Mouse (Mus musculus) neural tube, embryonic 11.5 days (tissue): ENCODE measurements around the gene Sh3d19. TPM values are rescaled to one million over a fixed set of nuclear protein-coding genes. Genes with fewer than 3 reads are reported as not detected.

ENCODE experiments used
- ATAC-seq: fragments of 200-750 bp; cut with Nextera tagmentation; 2 replicates; pipeline ENCODE4 v1.8.0; 2017; ENCODE audit warnings: moderate number of reproducible peaks, mild to moderate bottlenecking, moderate TSS enrichment, moderate library complexity; ENCODE audit not compliant: insufficient read depth, low FRiP score, low TSS enrichment
- DNase-seq: peaks from one replicate; pipeline ENCODE4 v3.0.0-alpha.2; 2015; ENCODE audit warnings: low spot score
- H3K27ac ChIP-seq: fragments of 300-500 bp; sonication (generic); 2 replicates; pipeline ENCODE4 v1.5.1; 2014; ENCODE audit warnings: low read depth, mild to moderate bottlenecking, low read length
- H3K27me3 ChIP-seq: fragments of 300-500 bp; sonication (generic); 2 replicates; pipeline ENCODE4 v1.6.1; 2014; ENCODE audit warnings: mild to moderate bottlenecking, low read length, mixed read lengths; ENCODE audit not compliant: control insufficient read depth, insufficient read depth
- H3K36me3 ChIP-seq: fragments of 300-500 bp; sonication (generic); 2 replicates; pipeline ENCODE4 v1.6.1; 2014; ENCODE audit warnings: mild to moderate bottlenecking, low read length, moderate library complexity, mixed read lengths; ENCODE audit not compliant: control insufficient read depth, insufficient read depth
- H3K4me1 ChIP-seq: fragments of 300-500 bp; sonication (generic); 2 replicates; pipeline ENCODE4 v1.6.1; 2014; ENCODE audit warnings: low read length, mixed read lengths; ENCODE audit not compliant: control insufficient read depth, insufficient read depth
- H3K4me2 ChIP-seq: fragments of 300-500 bp; sonication (generic); 2 replicates; pipeline ENCODE4 v1.6.1; 2014; ENCODE audit warnings: low read depth, mild to moderate bottlenecking, moderate library complexity
- H3K4me3 ChIP-seq: fragments of 300-500 bp; sonication (generic); 2 replicates; pipeline ENCODE4 v1.5.1; 2014; ENCODE audit warnings: low read depth, low read length
- H3K9ac ChIP-seq: fragments of 300-500 bp; sonication (generic); 2 replicates; pipeline ENCODE4 v1.6.1; 2014; ENCODE audit warnings: mild to moderate bottlenecking, low read length
- H3K9me3 ChIP-seq: fragments of 300-500 bp; sonication (generic); 2 replicates; pipeline ENCODE4 v1.6.1; 2016; ENCODE audit warnings: low read length; ENCODE audit not compliant: control insufficient read depth
- WGBS: fragments of 180-500 bp; shearing (Covaris S2); extraction: QIAGEN DNeasy Blood & Tissue Kit; methylation state at CpG from one replicate; pipeline ENCODE4 v1.1.7; 2014; 5-methylcytosine and 5-hydroxymethylcytosine counted together
- polyA plus RNA-seq: library from polyadenylated mRNA; unstranded; fragments of >200 nt; fragmentation: Nextera tagmentation; extraction: Ambion mirVana; gene quantifications from 2 replicates; pipeline ENCODE4 v1.2.1, GENCODE M21; 2014

Gene Sh3d19
- polyA plus RNA-seq, 1 experiment from 2014 or later: 11.8 TPM

DNA sequence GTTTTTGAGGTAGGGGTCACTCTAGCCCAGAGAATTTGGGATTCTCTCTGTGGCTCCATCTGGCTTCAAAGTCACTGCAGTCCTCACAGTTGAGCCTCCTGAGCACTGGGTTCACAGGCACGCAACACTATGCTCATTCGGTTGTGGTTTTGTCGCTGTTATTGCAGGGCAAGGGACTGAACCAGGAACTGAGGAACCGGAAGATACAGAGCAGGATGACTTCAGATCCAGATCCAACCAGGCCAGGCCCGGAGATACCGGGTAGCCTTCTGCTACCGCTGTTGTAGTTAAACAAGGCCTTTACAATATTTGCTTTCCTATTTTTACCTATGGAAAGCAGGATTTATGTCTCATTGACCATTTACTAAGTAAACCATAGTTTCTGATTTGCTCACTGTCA lies 208.8 kb downstream of the Sh3d19 start:
- H3K4me3 ChIP-seq: no peak overlapping the region
- no peak overlapping the region for H3K4me2 ChIP-seq
- H3K9ac ChIP-seq: no peak overlapping the region
- 92% methylated on average over 7 of the region's 7 CpGs for whole genome bisulfite sequencing
- DNase-seq: no peak
- no peak for ATAC-seq
- no peak overlapping the region for H3K27ac ChIP-seq
- H3K9me3 ChIP-seq: no peaks in the 10 kb centered on the region
- no peaks in the 10 kb centered on the region for H3K36me3 ChIP-seq
- no peaks in the 10 kb centered on the region for H3K27me3 ChIP-seq
- H3K4me1 ChIP-seq: no peaks in the 10 kb centered on the region

Other genes starting within 250 kb of the Sh3d19 start
- gene Fam160a1, start 153.8 kb upstream of the Sh3d19 start, polyA plus RNA-seq: 0.84 and 0.88 TPM in 2 replicates
- gene Glt28d2, start 83.6 kb upstream of the Sh3d19 start, polyA plus RNA-seq: 0.24 and 0.53 TPM in 2 replicates
- 0.82 and 2.0 TPM in 2 replicates for gene Gm37240, start 83.6 kb upstream of the Sh3d19 start, polyA plus RNA-seq
- not detected in 2 replicates for gene Prss48, start 31.4 kb downstream of the Sh3d19 start, polyA plus RNA-seq
- gene Rps3a1, start 171.6 kb downstream of the Sh3d19 start, polyA plus RNA-seq: 965 and 1,059 TPM in 2 replicates